Mouse (Mus musculus) hindbrain, embryonic 12.5 days (tissue): ENCODE data around the gene Olfr984. TPM values are rescaled to one million over a fixed set of nuclear protein-coding genes. Genes with fewer than 3 reads are reported as not detected.

ENCODE experiments used
- ATAC-seq: fragments of 200-750 bp; cut with Nextera tagmentation; 2 replicates; pipeline ENCODE4 v1.8.0; 2017; ENCODE audit warnings: moderate TSS enrichment; ENCODE audit not compliant: low FRiP score
- H3K27ac ChIP-seq: fragments of 300-500 bp; sonication (generic); 2 replicates; pipeline ENCODE4 v1.5.1; 2016; ENCODE audit warnings: mild to moderate bottlenecking
- H3K27me3 ChIP-seq: fragments of 300-500 bp; sonication (generic); 2 replicates; pipeline ENCODE4 v1.6.1; 2016; ENCODE audit warnings: mild to moderate bottlenecking
- H3K36me3 ChIP-seq: fragments of 300-500 bp; sonication (generic); 2 replicates; pipeline ENCODE4 v1.6.1; 2016; ENCODE audit warnings: mild to moderate bottlenecking
- H3K4me1 ChIP-seq: fragments of 300-500 bp; sonication (generic); 2 replicates; pipeline ENCODE4 v1.6.1; 2016
- H3K4me2 ChIP-seq: fragments of 300-500 bp; sonication (generic); replicated peaks from 2 replicates; pipeline ENCODE4 v1.6.1; 2016; ENCODE audit warnings: mild to moderate bottlenecking
- H3K4me3 ChIP-seq: fragments of 300-500 bp; sonication (generic); 2 replicates; pipeline ENCODE4 v1.5.1; 2016; ENCODE audit warnings: mild to moderate bottlenecking
- H3K9ac ChIP-seq: fragments of 300-500 bp; sonication (generic); 2 replicates; pipeline ENCODE4 v1.6.1; 2016; ENCODE audit warnings: mild to moderate bottlenecking, moderate library complexity
- H3K9me3 ChIP-seq: fragments of 300-500 bp; sonication (generic); replicated peaks from 2 replicates; pipeline ENCODE4 v1.6.1; 2016; ENCODE audit warnings: mild to moderate bottlenecking
- WGBS: fragments of 180-500 bp; shearing (Covaris S2); methylation state at CpG from one replicate; pipeline ENCODE4 v1.1.7; 2016; 5-methylcytosine and 5-hydroxymethylcytosine counted together
- polyA plus RNA-seq: library from polyadenylated mRNA; unstranded; fragments of >200 nt; fragmentation: Nextera tagmentation; extraction: Ambion mirVana; gene quantifications from 2 replicates; pipeline ENCODE4 v1.2.1, GENCODE M21; 2016

Olfr984 gene
- polyA plus RNA-seq: not detected in 2 replicates

DNA sequence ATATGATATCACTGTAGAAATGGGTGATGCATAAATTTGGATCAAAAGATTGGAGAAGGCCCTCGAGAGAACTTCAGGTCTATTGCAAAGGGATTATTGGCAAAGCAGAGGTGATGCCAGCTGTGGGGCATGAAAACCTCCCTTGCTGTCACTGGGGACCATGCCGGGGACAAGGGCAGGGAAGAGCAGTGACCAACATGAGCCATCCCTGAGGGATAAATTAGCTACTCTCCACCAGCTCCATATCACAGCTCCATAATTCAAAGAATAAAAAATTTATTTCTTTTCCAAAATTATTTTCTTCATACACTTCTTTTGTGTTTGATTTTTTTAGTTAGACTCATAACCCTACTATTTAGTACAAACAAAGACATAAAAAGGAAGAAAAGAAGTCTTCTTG lies at the start of gene Olfr984:
Olfr984 (minus strand) TSS at position 101 of the 400 bp plus-strand sequence.
- no peak for ATAC-seq
- Histone ChIP-seq H3K27me3 (no peaks in the 10 kb centered on the region), H3K9me3 (no peaks in the 10 kb centered on the region), H3K4me2 (no peak within 1 kb of the TSS), H3K27ac (no peak within 1 kb of the TSS), H3K9ac (no peak within 1 kb of the TSS), H3K4me1 (no peaks in the 10 kb centered on the region), H3K4me3 (no peak within 1 kb of the TSS), H3K36me3 (no peaks in the 10 kb centered on the region)
- 84% methylated on average over 2 of the region's 2 CpGs for WGBS

DNA sequence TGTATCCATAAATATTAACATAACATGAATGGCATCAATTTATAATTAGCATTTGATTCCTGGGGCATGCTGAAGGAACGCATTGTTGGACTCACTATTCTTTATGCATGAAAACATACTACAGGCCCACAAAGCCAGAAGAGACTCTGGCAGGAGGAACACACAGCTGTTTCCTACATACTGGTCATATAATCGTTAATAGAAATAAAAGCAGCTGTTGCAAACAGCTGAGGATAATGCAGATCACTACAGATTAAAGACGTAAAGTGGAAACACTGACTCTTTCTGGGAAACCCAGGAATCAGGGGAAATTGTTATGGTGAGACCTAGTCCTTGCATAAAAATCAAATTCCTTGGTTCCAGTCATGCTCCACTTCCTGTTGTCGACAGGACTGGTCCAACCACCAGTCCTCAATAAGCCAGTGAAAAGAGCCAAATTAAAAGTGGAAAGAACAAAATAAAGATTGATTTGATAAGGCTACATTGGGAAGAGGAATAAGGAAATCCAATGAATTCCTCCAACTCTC lies 41.2 kb upstream of the Olfr984 start:
- 73% methylated on average over 4 of the region's 4 CpGs for WGBS
- Histone ChIP-seq H3K27me3 (no peaks in the 10 kb centered on the region), H3K36me3 (no peaks in the 10 kb centered on the region), H3K9ac (no peak overlapping the region), H3K4me3 (no peak overlapping the region), H3K4me1 (no peaks in the 10 kb centered on the region), H3K27ac (no peak overlapping the region), H3K9me3 (no peaks in the 10 kb centered on the region), H3K4me2 (no peak overlapping the region)
- ATAC-seq: no peak

DNA sequence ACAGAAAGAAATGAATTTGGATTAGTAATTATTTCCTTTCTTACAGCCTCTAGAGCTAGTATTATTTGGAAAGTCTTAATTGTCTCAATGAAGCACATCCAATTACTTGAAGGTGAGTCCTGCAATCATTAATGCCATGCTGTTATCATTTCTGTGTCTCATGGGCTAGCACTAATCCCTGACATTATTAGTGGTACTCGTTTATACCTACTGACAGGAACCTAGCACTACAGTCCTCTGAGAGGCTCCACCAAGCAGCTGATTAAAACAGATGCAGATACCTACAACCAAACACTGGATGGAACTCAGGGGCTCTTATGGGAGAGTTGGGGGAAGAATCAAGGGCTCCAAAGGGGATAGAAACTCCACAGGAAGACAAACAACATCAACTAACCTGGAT lies 27.5 kb upstream of the Olfr984 start:
- no peak overlapping the region for H3K4me2 ChIP-seq
- WGBS: 69% methylated on average over 1 of the region's 1 CpGs
- no peaks in the 10 kb centered on the region for H3K27me3 ChIP-seq

DNA sequence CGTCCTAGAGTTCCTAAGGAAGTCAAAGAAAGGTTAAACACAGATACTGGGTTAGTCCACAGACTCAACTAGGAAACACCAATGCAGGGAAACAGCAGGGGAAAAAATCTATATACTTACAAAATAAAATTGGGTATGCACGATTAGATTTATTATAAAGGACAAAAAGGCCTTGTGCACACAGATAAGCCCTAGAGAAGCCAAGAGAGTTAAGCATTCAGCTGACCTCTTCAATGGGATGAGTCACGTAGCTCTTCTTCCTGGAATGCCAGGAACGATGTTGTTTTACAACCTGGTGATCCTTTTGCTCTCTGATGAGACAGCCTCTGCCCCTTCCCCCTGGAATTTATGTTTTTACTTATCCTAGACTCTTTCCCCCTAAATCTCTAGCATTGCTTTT lies 25.5 kb upstream of the Olfr984 start:
- H3K36me3 ChIP-seq: no peaks in the 10 kb centered on the region
- H3K27ac ChIP-seq: no peak overlapping the region
- H3K4me3 ChIP-seq: no peak overlapping the region
- H3K4me1 ChIP-seq: no peaks in the 10 kb centered on the region
- ATAC-seq: no peak
- no peaks in the 10 kb centered on the region for H3K27me3 ChIP-seq
- H3K4me2 ChIP-seq: no peak overlapping the region
- 80% methylated on average over 4 of the region's 4 CpGs for WGBS
- no peak overlapping the region for H3K9ac ChIP-seq
- H3K9me3 ChIP-seq: no peaks in the 10 kb centered on the region

More for the DNA sequence above, 27.5 kb upstream of the Olfr984 start:
- H3K9ac ChIP-seq: no peak overlapping the region
- H3K4me3 ChIP-seq: no peak overlapping the region
- ATAC-seq: no peak
- no peaks in the 10 kb centered on the region for H3K4me1 ChIP-seq
- no peaks in the 10 kb centered on the region for H3K36me3 ChIP-seq
- H3K27ac ChIP-seq: no peak overlapping the region
- no peaks in the 10 kb centered on the region for H3K9me3 ChIP-seq

DNA sequence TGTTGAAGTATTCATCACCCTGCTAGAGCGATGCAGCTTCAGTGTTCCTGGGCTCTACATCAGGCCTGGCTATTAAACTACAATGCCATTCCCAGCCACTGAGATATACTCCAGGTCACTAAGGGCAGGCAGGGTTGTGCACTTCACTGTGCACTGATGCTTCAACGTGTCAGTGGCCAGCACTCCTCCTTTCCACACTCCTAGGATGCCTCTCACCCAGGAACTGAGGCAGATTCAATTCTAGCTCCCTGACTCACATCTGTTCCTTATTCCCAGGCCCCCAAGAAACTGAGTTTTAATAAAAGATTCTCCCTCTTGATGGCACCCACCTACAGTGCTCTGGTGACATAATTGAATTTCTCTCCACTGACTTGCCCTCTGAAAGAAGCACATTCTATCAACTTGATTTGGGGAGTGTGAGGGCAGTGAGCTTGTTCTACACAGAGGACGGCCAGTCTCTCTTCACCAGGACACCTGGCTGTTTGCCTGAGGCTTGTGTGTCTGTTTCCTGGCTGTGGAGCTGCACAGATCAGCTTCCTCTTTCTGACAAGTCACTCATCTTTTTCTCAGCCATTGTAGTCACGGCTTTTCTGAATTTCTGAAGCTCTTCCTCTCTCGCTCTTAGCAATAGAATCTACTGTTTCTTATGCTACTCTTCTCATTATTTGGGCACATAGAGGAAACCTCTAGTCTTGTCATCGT lies 23.1 kb upstream of the Olfr984 start:
- no peaks in the 10 kb centered on the region for H3K9me3 ChIP-seq
- no peak for ATAC-seq
- H3K27ac ChIP-seq: no peak overlapping the region
- H3K4me1 ChIP-seq: no peaks in the 10 kb centered on the region
- no peaks in the 10 kb centered on the region for H3K36me3 ChIP-seq
- H3K27me3 ChIP-seq: no peaks in the 10 kb centered on the region
- no peak overlapping the region for H3K4me3 ChIP-seq
- H3K4me2 ChIP-seq: no peak overlapping the region
- WGBS: 77% methylated on average over 6 of the region's 6 CpGs
- H3K9ac ChIP-seq: no peak overlapping the region

DNA sequence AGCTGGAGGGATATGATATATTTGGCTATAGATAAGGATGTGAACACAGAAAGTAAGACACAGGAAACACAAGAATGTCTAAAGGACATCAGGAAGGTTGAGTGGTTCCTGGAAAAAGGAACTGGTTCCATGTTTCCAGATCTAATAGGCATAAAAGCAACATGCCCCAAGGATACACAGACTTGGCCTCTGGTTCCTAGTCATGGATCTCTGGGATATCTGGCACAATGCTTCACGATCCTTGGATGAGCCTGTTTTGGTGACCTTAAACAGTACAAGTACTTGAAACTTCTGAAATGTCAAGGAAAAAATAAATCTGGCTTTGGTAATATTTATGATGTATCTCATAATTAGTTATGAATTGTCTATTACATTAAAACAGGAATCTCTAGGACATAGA lies 16.6 kb upstream of the Olfr984 start:
- Histone ChIP-seq H3K27ac (no peak overlapping the region), H3K4me1 (no peaks in the 10 kb centered on the region), H3K4me3 (no peak overlapping the region), H3K27me3 (no peaks in the 10 kb centered on the region), H3K4me2 (no peak overlapping the region), H3K36me3 (no peaks in the 10 kb centered on the region), H3K9me3 (no peaks in the 10 kb centered on the region), H3K9ac (no peak overlapping the region)
- no peak for ATAC-seq
- 95% methylated on average over 1 of the region's 1 CpGs for WGBS

DNA sequence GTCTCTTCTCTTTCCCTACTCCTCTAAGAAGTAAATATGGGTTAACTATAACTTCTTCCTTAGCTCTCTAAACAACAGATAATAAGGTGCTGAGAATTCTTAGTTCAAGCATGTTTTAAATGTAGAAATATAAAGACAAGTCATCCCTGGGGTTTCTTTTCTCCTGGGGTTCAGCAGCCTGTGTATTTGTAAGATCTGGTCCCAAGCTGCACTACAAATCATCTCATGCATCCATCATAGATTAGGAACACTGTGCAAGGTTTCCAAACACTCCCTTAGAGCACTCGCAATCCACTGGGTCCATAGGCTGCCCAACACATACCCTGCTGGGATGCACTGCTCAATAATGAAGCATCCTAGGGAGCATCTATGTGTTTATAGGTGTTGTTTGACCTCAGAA lies 16.1 kb upstream of the Olfr984 start, which contains the start of gene Olfr985:
Olfr985 (minus strand) TSS at position 101 of the 400 bp plus-strand sequence.
- ATAC-seq: no peak
- H3K9ac ChIP-seq: no peak within 1 kb of the TSS
- no peaks in the 10 kb centered on the region for H3K27me3 ChIP-seq
- no peaks in the 10 kb centered on the region for H3K4me1 ChIP-seq
- no peaks in the 10 kb centered on the region for H3K36me3 ChIP-seq
- 92% methylated on average over 1 of the region's 1 CpGs for WGBS
- H3K4me3 ChIP-seq: no peak within 1 kb of the TSS
- H3K4me2 ChIP-seq: no peak within 1 kb of the TSS
- no peak within 1 kb of the TSS for H3K27ac ChIP-seq
- H3K9me3 ChIP-seq: no peaks in the 10 kb centered on the region

DNA sequence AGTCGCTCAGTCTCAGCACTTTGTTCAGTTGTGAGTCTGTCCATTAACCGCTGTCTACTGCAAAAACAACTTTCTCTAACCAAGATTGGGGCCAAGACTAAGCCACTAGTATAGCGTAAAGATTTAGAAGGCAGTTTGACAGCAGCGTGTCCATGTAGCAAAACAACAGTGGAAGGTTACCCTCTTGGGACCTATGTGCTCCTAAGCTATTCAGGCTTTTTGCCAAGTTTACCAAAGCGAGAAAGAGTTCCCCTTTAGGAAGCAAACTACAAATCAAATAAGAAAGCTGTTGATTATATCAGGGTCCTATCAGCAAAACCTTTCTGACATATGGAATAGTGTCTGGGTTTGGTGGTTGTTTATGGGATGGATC lies 3.3 kb upstream of the Olfr984 start:
- WGBS: 84% methylated on average over 5 of the region's 5 CpGs

DNA sequence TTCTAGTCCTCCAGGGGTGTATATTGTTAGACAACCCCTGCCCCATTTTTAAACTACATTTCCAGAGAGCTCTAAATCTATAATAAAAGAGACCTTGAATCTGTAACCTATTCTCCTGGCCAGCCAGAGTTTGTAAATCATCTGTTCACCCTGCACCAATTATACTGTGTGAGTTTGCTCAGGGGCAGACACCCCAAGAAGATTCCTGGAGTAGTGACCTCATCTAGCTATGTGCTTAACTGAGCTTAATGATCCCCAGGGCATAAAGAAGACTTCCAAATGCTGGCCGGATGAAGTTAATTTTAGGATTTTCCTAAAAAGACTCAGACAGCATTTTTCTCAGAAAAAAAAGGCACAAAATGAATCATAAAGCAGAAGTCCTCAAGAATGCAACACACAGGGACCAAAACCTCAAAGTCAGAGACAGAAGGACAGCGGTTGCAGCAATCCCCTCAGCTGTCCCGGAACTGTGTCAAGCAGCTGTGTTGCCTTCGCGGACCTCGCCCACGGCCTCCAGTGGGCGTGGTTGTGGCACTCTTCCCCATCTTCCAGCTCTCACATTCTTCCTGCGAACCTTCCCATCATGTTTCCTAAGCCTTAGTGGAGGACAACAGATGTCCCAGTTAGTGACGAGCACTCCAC lies 2.8 kb upstream of the Olfr984 start:
- H3K4me1 ChIP-seq: no peaks in the 10 kb centered on the region
- 66% methylated on average over 10 of the region's 10 CpGs for WGBS
- ATAC-seq: no peak

More for the DNA sequence above, 3.3 kb upstream of the Olfr984 start:
- Histone ChIP-seq H3K4me2 (no peak overlapping the region), H3K9ac (no peak overlapping the region), H3K4me3 (no peak overlapping the region), H3K27ac (no peak overlapping the region), H3K4me1 (no peaks in the 10 kb centered on the region), H3K9me3 (no peaks in the 10 kb centered on the region), H3K27me3 (no peaks in the 10 kb centered on the region), H3K36me3 (no peaks in the 10 kb centered on the region)
- no peak for ATAC-seq

DNA sequence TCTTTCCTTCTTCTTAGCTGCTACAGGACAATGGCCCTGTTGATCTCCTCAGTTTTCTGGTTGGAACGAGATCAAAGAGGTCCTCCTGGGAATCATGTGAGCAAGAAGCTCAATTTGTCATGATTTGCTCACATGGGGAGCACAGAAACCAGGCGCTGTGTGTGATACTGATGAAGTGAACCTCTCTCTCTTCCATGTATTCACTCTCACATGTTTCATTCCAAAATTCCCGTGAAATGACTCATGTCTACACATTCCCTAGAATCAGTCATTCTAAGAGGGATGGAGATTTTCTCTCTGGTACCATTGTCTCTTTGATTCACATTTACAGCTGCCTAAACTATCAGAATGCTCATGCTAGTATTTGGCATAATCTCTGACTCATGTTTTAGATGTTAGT lies 19.2 kb downstream of the Olfr984 start:
- Histone ChIP-seq H3K36me3 (no peaks in the 10 kb centered on the region), H3K27ac (no peak overlapping the region), H3K9me3 (no peaks in the 10 kb centered on the region), H3K4me3 (no peak overlapping the region), H3K27me3 (no peaks in the 10 kb centered on the region), H3K4me2 (no peak overlapping the region), H3K9ac (no peak overlapping the region), H3K4me1 (no peaks in the 10 kb centered on the region)
- WGBS: 64% methylated on average over 3 of the region's 3 CpGs
- no peak for ATAC-seq

More for the DNA sequence above, 2.8 kb upstream of the Olfr984 start:
- Histone ChIP-seq H3K27me3 (no peaks in the 10 kb centered on the region), H3K36me3 (no peaks in the 10 kb centered on the region), H3K9ac (no peak overlapping the region), H3K9me3 (no peaks in the 10 kb centered on the region), H3K4me2 (no peak overlapping the region), H3K27ac (no peak overlapping the region), H3K4me3 (no peak overlapping the region)

DNA sequence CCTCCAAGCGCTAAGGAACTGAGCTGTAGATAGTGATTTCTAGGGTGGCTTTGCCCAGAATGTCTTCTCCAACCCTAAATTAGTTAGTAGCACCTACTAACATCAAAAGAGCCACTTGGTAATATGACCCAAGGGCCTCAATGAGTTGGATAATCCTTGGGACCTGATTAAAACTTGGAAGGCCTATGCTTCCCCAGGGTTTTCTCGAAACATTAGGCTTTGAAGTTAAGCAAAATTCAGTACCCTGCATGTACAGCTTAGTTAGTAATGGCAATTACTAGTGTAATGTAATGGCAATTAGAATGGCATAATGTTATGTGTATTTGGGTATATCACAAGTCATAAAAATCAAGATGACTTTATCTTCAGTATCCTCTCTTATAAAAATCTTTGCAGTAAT lies 20.5 kb downstream of the Olfr984 start, which contains the start of gene Olfr983:
Olfr983 (minus strand) TSS at position 101 of the 400 bp plus-strand sequence.
- Histone ChIP-seq H3K9ac (no peak within 1 kb of the TSS), H3K4me2 (no peak within 1 kb of the TSS), H3K27ac (no peak within 1 kb of the TSS), H3K4me1 (no peaks in the 10 kb centered on the region), H3K9me3 (no peaks in the 10 kb centered on the region), H3K27me3 (no peaks in the 10 kb centered on the region), H3K36me3 (no peaks in the 10 kb centered on the region), H3K4me3 (no peak within 1 kb of the TSS)
- no peak for ATAC-seq
- 87% methylated on average over 2 of the region's 2 CpGs for WGBS

DNA sequence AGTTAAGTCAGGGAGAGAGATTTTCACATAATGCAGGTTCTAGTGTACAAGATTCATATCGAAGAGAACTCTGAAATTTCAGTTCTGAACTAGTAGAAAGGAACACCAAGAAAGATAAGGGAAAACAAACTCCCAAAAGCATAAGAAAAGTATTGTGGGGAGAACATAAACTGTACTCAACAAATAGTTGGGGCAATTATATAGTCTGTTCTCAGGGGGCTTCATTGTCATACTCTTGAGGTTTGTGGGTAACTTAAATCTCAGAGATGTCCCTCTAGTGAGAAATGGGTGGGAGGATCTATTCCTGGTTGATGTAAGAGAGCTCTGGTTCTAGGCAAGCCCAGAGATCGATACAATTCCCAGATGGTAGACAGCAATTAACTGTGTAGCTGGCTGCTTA lies 40.5 kb downstream of the Olfr984 start, which contains the start of gene Olfr982:
Olfr982 (plus strand) TSS at position 301 of the 400 bp plus-strand sequence.
- Histone ChIP-seq H3K27me3 (no peaks in the 10 kb centered on the region), H3K36me3 (no peaks in the 10 kb centered on the region), H3K4me3 (no peak within 1 kb of the TSS), H3K4me1 (no peaks in the 10 kb centered on the region), H3K4me2 (no peak within 1 kb of the TSS), H3K27ac (no peak within 1 kb of the TSS), H3K9ac (no peak within 1 kb of the TSS), H3K9me3 (no peaks in the 10 kb centered on the region)
- no peak for ATAC-seq
- 79% methylated on average over 2 of the region's 2 CpGs for WGBS
